Mouse (Mus musculus) forelimb bud, embryonic 11.5 days (tissue): Measurements from ENCODE around the gene Eif3g.

Source experiments
- DNase-seq: peaks from one replicate; pipeline ENCODE4 v3.0.0-alpha.2; 2012; ENCODE audit warnings: low read depth, low spot score

Gene Eif3g

GRCm38 (mm10) chr9:20888386-20888765 lies 10.0 kb downstream of the Eif3g start:
- no peak for DNase-seq

DNA sequence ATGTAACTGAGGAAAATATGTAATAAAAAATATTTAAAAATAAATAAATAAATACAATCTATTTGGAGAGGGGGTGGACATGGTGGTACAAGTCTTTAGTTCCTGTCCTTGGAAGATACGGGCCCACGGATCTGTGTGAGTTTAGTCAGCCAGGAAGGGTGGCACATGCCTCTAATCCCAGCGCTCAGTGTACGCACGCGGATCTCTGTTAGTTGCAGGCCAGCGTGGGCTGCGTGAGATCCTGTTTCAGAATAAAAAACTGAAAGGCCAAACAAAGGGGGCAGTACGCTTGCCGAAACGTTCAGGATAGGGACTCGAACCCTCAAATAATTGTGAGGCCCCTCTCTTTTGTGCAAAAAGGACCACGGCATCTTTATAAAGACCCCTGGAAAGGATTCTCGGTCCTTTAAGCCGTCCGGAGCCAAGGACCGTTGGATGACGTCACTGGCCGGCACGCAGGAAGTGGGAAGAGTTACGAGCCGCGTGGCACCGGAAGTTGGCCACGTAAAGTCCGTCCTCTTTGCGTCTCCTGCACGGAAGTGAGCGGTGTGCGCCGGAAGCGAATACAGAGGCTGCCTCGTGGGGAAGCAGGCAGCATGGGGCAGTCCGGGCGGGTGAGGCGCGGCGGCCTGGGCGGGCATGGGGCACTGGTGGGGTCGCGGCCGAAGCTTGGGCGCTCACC lies 10.6 kb downstream of the Eif3g start, which contains the start of gene Ppan:
Ppan (plus strand) TSS at position 472 of the 682 bp plus-strand sequence.
- peak; percentile 97 for DNase-seq

GRCm38 (mm10) chr9:20887191-20887590 lies 11.2 kb downstream of the Eif3g start:
- no peak for DNase-seq

- DNase-seq = no peak
These were observed 11.9 kb downstream of the Eif3g start for GRCm38 (mm10) chr9:20886563-20886962.

GRCm38 (mm10) chr9:20879097-20879792 lies 19.2 kb downstream of the Eif3g start, which contains the start of gene Angptl6:
Gene Angptl6, minus strand, starts transcription at chr9:20879727.
- no peak for DNase-seq

DNA sequence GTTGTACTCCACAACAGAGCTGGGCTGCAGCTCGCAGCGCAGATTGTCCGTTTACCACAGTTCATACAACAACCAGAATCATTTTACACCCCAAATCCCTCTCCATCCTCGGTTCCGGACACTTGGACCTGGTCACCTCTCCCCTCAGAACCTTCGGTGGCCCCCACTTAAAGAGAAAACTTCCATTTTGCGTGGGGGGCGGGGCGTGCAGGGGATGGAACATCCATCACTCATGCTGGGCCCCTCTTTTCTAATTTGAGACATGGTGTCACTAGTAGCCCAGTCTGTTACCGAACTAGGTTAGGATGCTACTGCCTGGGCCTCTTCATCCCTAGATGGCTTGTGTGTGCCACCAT lies 19.7 kb downstream of the Eif3g start:
- DNase-seq = no peak

DNA sequence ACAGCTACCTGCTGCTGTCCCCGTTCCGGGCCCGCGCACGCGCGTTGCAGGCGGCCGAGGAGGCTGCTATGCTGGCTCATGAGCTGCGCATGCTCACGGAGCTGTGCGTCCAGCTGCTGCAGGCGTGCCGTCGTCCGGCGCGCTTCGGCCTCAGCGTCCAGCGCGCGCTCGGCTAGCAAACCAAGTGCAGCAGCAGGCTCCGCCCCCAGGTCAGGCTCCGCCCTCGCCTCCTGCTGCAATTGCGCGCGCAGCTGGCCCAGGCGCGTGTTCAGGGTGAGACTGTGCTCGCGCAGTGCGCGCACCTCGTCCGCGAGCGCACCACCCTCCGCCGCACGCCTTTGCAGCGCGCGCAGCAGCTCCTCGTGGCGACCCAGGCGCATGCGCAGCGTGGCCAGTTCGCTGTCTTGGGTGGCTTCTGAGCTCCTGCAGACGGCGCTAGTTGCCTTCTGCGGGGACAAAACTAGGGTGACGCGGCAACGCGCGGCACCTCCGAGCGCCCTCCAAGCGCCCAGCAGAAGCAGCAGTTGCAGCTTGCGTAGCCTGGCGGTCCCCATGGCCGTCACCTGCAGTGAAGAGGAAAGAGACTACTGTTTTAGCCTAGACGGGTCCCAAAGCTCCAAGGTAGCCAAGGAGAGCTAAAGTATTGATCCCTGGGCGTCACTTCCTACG lies 20.2 kb downstream of the Eif3g start:
- peak; percentile 100 for DNase-seq

- no peak for DNase-seq
These were observed 21.0 kb downstream of the Eif3g start for GRCm38 (mm10) chr9:20877118-20878040.

- no peak for DNase-seq
These were observed 21.9 kb downstream of the Eif3g start for GRCm38 (mm10) chr9:20876318-20877117.

- no peak for DNase-seq
These were observed 23.2 kb downstream of the Eif3g start for GRCm38 (mm10) chr9:20875021-20875790.

DNA sequence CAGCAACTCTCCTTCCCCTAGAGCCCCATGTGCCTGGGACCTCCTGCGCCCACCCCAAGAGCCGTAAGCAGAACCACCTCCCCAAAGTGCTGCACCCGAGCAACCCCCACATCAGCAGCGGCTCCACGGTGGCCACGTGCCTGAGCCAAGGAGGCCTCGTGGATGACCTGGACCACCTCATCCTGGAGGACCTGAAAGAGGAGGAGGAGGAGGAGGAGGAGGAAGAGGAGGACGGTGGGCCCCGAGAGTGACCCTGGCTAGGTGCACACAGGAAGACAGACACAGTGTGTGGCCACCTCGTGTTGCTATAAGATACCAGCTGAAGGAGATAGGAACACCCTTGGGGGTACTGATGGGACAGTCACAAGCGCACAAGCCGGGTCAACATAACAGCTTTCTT lies 24.9 kb downstream of the Eif3g start:
- no peak for DNase-seq

GRCm38 (mm10) chr9:20872991-20873390 lies 25.4 kb downstream of the Eif3g start:
- no peak for DNase-seq

DNA sequence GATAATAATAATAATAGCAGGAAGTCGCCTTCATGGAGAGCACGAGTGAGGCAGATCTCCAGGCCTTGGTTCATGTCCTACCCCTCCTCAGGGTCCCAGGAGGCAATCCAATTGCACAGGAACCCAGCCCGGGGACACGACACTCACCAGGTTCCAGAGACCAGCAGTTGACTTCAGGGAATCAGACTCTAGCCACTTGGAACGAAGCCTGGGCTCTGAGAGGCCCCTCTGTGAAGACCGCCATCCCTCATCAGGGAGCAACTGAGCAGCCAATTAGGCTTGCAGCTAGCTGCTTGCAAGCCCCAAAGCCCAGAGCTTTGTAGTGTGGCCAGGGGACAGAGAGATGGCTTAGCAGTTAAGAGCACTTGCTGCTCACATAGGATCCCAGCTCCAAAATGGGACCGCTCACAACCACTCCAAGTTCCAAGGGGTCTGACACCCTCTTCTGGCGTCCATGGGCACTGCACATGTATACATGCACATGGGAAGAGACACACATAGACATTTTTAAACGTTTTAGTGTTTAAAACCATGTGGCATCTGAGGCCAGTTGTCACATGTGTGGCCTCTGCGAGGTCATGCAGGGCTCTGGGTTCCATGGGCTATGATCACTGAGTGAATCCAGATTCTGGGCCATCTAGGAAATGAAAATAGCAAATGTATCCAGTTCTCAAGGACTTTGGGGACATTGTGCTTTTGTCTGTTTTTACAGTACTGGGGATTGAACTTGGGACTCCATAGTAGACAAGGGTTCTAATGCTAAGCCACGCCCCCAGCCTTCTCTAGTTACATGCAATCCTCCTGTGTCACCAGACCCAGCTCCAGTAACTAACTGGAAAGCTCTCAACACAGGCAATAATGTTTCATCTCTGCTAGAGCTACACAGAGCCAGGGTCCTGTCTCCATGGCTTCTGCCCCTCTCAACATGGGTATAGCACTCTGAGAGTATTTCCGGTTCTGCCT lies 27.9 kb downstream of the Eif3g start:
- DNase-seq = no peak

DNA sequence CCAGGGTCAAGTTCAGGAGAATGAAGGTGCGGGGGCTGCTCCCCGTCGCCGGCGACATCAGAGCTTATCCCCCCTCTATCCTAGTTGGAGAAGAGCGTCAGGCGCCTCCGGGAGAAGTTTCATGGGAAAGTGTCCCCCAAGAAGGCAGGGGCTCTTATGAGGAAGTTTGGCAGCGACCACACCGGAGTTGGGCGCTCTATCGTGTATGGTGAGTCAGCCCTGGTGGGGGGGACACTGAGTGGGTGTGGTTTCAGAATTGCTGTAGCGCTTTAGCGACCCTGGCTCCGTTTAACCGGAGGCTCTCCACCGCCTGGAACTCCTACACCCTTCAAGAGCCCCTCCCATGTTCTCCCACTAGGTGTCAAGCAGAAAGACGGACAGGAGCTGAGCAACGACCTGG lies 29.2 kb downstream of the Eif3g start:
- DNase-seq = no peak

GRCm38 (mm10) chr9:20868448-20869001 lies 29.9 kb downstream of the Eif3g start, which contains the start of gene A230050P20Rik:
Gene A230050P20Rik, plus strand, starts transcription at chr9:20868642.
- DNase-seq = no peak

- DNase-seq = no peak
These were observed 31.5 kb downstream of the Eif3g start for GRCm38 (mm10) chr9:20866879-20867278.

DNA sequence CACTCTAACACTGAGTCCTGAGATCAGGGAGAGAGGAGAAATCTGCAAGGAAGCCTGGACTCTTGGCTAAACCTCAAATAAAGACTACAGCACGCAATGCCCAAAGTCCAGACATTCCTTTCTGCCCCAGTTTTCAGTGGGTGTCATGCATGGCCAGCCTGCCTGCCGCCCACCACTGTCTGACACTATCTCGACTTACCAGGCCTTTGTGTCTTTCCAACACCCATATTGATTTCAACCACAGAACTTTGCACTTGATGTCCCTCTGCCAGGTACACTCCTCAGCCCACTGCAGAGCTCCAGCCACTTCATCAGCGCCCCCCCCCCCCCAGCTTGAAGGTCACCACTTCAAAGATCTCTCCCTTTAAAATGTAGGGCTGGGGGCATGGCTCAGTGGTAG lies 36.2 kb downstream of the Eif3g start:
- no peak for DNase-seq

DNA sequence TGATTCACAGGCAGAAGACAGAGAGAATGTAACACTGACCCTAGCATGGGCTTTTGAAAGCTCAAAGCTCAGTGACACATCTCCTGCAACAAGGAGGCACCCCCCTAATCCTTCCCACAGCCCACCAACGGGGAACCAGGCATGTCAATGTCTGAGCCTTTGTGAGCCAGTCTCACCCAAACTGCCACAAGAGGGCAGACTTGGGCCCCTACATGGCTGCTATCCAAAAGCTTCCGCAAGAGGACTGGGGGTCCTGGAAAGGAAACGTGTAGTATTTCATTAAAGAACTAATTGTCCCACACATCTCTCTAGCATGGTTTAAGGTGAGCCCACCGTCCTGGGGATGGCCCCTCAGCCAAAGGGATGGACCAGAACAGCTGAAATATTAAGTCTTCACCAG lies 36.6 kb downstream of the Eif3g start:
- no peak for DNase-seq
